Mouse (Mus musculus) spleen, postnatal 4 days (tissue): ENCODE results near the gene Ptprg.

Source experiments
- DNase-seq, 2 experiments: peaks; one replicate each; pipeline ENCODE4 v3.0.0; 2022; ENCODE audit warnings: low spot score in 2 of 2

The Ptprg gene

DNA sequence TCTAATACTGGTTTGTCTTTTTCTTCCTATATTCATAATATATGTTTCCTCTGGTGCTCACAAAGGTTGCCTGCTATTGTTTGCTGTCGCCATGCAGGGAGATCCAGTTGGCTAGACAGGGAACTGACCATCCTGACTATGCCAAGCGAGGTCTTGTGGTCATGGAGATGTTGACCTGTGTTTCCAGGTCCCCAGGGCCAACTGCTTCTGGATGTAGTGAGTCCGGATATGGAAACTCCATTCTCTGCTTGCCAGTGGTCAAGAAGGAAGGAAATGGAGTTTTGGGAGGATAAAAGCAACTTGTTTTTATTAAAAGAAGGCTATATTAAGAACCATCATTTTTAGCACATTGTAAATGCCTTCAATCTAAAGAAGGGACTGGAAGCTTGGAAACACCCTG is 327.8 kb downstream of the Ptprg start:
- DNase-seq, result no peak

DNA sequence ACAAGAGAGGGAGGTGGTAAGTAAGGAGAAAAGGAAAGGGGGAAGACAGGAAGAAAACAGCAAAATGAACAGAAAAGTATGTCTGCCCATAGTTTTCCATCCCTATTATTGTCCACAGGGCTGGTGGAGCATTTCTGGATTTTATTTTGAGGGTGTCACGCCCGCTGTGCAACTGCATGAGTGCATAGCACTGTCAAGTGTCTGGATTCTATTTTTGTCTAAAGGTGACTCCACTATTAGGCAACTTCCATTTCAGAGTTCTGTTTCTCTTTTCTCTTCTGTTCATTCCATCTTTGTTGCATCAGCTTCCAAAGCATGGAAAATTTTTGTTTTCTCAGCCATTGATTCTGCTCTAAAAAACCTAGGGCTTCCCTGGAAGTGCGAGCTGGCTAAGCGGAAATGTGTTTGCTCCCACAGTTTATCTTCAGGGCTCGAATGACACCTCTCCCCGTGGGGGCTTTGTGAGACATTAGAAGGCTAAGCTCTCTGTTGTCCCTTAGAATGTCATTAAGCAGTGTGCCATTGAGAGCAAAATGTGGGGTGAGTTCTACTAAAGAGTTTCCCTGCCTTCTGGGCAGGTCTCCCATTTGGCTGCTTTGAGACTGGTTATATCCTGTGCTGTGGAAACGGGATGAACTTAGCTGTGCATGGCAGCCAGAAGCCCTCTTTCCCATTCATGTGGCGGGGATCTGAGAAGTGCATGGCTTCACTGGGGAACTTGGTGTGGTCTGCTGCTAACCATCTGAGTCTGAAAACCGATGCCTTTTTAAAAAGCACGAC is 330.0 kb downstream of the Ptprg start:
- no peak for DNase-seq

DNA sequence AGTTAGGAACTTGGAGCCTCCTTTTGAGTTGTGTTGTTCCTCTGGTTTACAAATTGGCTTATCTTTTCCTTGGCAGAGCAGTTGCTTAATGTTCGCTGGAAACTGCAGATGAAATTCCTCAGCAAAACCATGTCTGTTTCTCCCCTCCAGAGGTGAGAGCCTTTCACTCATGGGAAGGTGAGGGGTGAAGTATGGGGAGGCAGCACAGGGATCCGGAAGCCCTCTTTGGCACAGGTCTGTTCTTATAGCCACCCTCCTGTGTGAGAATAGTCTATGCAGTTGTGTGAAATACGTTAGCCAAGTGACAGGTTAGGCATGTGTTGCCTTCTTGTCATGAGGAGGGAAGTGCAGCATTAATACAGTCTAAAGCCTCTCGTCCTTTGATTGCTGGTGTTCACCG is 330.7 kb downstream of the Ptprg start:
- no peak for DNase-seq

DNA sequence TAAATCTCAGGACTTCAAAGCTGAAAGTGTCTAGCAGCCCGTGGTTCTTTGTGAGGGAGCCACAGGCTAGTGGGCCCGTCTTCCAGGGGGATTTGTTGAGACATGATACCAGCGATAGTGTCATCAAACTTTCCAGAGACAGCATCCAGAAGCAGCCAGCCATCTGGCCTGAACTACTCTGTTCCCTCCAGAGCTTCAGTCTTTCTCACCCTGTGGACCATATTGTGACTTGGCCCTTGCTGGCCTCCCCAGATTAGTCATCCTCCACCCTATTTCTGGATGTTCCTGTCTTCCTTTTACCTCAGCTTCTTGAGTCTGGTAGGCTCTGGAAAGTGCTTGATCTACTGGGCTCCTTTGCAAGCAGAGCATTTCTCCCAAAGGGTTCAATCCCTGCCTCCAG is 333.1 kb downstream of the Ptprg start:
- DNase-seq, result no peak

DNA sequence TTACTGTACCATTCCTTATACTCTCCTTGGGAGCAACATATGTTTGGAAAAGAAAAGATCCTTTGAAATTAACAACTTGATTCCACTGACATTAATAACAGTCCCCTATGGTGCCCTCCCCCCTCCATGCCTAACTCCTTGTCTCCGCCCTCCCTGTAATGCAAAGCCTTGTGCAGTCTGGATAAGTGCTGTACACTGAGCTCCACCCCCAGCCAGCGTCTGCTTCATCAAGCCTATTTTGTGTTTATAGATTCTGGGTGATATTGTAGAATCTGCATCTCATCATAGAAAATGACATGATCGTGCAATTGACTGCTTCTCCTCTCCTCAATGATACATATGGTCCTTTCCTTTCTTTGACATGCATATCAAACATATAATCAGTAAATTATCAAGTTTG is 337.6 kb downstream of the Ptprg start:
- DNase-seq, result no peak

DNA sequence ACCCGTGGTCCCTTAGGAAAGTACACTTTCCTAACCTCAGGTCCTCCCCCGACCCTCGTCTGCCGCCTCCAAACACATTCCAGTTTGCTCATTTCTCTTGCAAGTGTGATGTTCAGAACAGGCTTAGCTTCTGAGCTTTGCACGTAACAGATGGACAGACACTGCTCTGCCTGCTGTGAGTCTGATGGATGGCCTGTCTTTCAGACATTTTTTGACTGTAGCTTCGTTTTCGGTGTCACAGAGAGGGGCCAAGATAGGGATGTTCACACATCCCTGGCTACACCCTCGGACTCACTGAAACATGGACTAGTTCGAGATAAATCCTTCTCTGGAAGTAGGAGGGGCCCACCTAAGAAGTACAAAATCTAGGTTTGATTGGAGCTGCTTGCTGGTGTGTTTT is 339.3 kb downstream of the Ptprg start:
- no peak for DNase-seq

DNA sequence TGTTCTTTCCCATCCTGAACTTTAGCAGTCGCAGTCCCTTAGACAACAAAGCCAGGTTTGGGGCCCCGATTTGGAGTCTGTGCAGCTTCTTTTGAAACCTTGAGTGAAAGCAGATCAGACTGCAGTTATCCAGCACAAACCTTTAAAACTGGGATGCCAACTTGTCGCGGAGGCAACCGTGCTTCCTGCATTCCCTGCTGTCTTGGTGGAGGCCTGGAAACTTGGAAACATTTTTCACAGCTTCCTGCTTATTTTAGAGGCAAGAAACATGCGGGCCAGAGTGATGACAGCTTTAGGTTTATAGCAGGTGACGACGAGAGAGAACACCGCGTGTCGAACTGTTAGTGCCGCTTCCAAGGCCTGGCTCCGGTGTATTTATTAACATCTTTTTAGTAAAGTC is 342.2 kb downstream of the Ptprg start:
- no peak for DNase-seq

DNA sequence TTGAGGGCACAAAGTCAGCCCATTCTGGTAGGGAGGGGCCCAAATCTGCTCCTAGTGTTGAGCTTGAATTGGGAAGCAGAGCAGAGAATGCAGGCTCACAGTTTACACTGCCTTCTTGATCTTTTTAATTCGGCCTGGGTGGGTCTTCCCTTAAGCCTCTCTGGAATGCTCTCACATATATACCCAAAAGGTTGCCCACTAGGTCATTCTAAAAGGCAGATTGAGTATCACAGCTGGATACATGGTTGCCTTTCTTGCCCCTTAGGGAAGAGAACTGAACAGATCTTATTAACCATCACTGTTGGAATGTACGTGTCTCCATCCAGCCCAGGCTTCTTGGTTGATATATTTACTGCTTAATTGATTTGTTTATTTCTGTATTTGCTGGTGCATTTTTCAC is 349.5 kb downstream of the Ptprg start:
- DNase-seq, result no peak

DNA sequence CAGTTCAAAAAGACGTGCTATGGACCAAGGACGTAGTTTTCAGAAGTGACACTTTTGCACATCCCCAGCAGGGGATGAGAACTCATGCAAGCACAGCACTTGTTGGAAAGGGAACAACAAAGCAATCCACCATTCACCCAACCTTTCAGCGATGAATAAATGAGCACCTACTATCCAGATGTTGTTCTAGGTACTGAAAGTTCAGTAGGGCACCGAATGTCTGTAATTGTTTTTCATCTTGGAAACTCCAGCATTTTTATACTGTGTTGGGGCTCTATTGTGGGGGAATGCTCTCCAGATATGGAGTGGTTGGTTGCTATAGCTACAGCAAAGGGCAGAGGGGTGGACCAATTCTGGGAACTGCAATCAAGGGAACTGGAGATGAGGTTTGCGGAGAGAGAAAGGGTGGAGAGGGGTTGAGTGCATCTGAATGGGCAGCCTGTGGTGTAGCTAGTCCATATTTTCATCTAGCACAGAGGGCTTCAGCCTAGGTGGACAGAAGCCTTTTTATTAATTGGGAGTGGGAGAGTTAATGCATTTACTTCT is 352.9 kb downstream of the Ptprg start:
- no peak for DNase-seq

DNA sequence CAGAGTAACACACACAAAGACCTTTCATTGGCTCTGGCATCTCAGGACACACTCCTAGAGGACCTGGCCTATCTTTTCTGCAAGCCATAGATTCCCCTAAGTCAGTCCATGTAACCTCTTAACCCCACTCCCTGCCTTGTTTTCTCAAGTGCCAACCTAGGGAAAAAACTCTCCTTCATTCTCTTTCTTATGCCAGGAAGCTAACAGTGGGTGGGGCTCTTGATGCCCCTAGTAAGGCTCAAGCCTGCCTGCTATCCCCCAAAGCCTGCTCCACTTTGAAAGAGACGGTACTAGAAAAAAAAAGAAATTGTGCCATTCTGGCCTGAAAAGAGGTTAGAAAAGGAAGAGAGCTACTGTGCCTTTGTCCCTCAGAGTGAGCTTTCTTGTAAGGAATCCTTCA is 358.9 kb downstream of the Ptprg start:
- no peak for DNase-seq

DNA sequence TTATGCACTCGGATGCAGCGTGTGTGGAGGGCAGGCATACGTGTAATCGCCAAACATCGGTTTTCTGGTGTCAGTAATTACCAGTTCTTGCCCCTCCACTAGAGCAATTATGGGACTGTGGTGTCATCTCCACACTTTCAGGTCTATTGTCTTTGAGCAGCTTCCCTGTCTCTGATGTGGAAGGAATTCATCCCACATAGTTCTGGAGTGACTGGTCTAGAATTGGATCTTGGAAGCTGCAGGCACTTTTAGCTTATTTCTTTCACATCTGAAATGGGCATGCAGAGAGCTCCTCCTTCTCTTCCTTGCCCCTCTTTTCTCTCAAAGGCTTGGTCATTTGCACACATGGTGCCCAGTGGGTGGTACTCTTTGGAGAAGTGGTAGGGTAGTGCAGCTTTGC is 363.9 kb downstream of the Ptprg start:
- DNase-seq, result no peak

DNA sequence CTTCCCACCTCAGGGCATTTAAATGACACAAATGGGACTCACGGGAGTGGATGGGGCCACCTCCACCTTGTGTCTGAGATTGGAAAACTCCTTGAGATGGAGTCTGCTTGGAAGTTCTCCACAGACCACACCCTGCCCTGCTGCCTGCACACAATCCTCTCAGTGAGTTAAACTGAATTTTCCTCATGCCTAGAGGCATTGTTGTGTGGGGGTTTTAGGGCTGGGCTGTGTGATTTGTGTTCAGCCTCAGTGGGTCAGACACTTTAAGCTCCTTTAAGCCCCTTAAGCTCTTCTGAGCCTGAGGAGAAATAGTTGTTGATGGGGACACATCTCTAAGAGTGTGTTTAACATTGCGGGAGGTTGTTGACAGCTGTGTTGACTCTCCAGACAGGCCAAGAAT is 375.2 kb downstream of the Ptprg start:
- DNase-seq, result no peak

DNA sequence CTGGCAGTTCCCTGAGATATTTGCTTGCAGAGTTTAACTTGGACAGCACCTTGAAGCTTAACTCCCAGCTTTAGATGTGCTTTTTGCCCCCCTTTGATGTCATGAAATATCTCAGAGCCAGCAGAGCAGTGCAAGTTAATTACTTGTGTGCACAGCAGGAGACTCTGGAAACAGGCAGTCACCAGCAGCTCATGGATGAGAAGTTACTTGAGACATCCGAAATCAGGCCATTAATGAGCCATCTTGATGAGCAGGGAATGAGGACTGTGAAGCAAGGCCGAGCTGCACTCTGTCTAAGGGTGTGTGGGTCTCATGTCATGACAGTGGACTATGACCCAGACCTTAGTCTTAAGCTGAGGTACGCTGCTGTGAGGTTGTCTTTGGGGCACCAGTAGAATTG is 379.2 kb downstream of the Ptprg start:
- DNase-seq, result no peak

DNA sequence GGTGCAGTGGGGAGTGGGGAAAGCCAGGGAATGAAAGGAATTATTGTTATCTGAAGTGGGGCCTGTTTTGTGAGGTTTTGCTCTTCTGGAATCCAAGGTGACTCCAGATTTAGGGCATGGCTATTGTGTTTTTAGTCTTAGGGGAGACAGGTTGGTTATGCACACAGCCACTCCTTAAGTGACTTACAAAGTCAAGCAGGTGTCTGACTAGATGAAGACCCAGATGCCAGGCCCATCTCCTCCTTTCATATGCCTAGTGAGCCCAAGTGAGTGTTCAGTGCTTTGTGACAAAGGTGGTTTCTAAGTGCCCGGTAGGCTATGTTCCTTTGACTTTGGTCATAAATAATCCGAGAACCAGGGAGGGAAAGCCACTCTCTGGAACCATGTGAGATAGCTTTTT is 381.2 kb downstream of the Ptprg start:
- DNase-seq, result no peak

DNA sequence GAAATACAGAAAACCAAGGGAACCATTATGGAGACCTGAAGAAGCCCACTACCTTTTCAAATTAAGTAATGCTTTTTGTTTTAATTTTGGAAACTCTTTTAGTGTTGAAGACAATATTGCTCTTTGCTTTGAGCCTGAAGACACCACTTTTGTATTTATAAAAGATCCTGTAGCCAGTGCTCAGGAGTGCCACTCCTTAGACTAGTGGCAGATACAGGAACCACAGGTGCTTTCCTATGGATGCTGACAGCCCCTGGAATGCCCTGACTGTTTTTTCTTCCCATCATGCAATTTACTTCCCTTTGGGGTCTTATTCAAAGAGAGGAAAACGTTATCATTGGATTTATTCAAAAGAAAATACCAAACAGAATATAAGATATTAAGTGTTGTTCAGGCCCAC is 381.9 kb downstream of the Ptprg start:
- no peak for DNase-seq

DNA sequence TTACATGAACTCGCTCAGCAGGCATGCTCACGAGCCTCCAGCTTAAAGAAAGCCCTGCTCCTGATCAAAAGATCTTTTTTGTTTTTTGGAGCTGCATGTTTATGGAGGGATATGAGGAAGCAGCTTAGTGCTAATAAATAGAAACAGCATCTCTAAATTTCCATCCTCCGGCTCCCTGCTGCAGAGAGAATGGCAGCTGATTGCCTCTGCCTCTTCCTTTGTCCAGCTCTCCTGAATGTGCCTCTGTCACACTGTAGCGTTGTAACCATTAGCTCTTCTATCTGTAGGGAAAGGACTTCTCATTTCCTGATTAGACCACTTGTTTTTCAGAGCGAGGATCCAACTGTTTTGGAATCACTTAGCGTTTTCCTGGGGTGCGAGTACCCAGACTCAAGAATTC is 382.4 kb downstream of the Ptprg start:
- DNase-seq, result no peak

DNA sequence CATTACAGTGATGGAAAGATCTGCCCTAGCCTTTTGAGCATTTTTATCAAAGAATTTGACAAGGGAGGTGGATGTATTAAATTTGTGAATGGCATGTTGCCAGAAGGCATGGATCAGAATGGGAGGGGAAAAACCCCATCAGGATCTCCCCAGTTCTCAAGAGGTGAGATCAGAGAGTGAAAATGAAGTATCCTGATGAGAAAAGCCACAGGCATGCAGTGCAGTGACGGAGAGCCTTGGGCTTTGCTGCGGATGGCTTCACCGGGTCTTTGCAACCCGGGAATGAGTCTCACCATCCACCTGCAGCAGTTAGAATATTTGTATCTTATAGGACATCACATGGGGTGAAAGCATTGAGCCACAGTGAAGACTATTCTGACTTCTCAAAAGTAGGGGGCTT is 385.6 kb downstream of the Ptprg start:
- no peak for DNase-seq

DNA sequence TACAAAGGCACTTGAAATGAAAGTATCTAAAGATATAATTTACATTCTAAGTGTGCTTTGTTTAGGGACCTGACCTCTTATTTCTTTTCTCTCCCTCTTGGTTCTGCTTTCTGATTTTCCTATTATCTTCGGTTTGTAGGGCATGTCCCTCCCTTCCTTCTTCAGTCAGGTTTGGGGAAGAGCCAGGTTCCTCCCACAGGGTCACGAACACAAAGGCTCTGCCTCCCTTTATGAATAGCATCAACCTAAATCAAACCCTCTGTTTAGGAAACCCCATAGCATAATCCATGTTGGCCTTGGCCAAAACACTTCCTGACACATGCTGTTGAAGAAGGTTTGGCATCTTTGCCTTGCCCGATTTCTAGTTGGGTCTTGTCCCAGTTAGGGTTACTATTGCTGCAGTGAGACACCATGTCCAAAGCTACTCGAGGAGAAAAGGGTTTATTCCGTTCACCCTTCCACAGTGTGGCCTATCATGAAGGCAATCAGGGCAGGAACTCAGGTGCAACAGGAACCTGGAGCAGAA is 388.7 kb downstream of the Ptprg start:
- no peak for DNase-seq

DNA sequence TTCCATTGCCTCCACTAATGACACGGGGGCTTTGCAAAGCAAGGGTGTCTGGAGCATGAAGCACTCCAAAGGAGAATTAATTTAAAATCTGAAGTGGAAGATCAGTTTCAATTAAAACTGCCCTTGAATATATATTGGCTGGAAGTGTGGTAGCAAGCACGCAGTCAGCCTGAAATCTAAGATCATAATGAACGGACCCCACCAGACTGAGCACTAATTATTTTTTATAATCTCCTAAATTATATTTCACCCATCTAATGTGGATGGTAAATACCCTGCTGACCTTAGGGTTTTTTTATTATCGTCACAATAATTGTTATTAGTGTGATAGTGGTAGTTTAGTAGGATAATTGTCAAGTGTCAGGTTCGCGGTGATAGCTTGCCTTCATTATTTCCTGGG is 397.0 kb downstream of the Ptprg start:
- no peak for DNase-seq

DNA sequence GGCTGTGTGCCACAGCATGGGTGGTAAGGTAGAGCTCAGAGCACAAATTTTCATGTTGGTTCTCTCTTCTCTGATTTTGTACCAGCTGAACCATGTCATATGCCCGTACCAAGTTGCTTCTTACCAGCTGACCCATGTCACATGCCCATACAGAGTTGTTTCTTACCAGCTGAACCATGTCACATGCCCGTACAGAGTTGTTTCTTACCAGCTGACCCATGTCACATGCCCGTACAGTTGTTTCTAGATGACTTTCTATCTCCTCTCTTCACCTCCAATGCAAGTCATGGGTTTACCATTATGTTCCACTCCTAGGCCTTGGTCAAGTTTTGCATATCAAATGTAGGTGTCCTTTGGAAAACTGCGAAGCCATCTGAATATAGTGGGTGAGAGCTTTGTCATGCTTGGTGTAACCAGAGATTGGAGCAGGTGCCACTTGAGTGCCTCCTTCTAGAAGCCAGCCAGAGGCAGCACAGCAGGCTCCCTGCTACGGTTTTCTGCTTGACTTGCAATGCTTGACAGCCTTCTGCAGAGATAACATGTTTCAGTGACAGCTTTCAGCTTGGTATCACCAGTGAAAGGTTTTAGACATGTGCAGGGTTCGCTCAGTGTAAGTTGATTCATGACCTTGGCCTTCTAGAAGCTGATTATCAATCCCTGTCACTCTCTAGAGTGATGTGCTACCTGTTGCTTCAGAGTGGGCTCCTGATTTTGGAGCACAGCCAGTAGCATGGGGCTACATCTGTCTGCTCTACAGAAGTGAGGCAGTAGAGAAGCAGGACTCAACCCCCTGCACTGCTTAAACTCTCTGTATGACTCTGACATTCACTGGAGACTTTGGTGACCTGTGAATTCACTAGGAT is 401.9 kb downstream of the Ptprg start:
- DNase-seq, result no peak

DNA sequence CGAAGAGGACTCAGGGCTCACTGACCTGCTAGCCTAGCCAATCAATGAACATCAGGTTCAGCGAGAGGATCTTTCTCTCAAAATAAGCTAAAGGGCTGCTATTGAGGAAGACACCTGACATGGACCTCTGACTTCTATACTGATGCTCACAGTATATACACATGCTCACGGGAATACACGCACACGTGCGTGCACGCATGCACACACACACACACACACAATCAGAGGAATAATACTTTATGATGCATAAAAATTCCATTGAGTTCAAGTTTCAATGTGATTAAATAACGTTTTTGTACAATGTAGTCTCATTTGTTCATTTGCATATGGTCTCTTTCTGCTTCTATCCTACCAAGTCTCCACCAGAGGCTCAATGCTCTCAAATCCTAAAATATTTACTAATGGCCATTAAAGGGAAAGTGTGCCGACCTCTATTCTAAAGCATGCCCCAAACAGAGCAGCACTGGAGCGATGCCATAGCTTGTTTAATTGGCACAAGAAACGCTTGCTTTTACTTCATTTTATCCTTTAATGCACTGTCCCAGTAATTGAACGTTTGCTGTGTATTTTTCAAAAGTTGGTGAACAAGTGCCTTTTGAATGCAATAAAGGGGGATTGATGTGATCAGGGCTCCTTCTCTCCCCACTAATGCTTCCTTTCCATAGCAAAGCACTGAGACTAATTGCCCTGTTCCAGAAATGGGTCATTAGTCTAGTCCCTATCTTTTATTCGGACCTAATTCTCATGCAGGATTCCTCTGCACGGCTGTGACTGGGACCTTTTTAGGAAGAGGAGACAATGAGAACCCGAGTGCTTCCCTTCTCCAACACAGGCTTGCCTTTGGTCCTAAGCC is 407.2 kb downstream of the Ptprg start:
- DNase-seq, result no peak

DNA sequence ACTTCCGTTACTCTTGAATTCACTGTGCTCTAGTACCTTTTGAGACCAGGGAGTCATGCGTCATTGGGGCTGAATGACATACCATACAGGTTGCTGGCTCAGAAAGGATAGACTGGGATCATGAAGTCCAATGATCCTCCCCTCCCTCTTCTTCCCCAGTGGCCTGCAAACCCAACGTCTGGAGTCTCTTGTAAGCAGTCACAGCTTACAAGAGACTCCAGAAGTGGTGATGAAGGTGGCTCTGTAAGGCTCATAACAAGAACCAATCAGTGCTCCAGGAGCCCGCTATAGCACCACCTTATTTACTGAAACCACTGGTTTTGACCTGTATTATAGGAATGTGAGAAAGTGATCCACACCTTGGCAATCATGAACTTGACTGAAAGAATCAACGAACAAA is 408.8 kb downstream of the Ptprg start:
- DNase-seq, result no peak
